Mouse (Mus musculus): Measurements from ENCODE around the gene Hoxd9. TPM values are rescaled to one million over a fixed set of nuclear protein-coding genes. Genes with fewer than 3 reads are reported as not detected.
A peak's percentile ranks its signal among the peaks of the same experiment; 100 is the strongest.

Hoxd9 gene
- polyA plus RNA-seq, 1 experiment, result 0.75 TPM

- TF ChIP-seq CTCF (IDR thresholded peaks at IDR 0.05; ENCODE audit: low read depth, low read length) (no peak), EP300 (IDR thresholded peaks at IDR 0.05; ENCODE audit: insufficient read depth, low read depth, low read length) (no peak), POLR2A (IDR thresholded peaks at IDR 0.05; ENCODE audit: insufficient read depth, low read length) (no peak)
- no peak overlapping the region for H3K4me3 ChIP-seq (ENCODE audit: low read depth, low read length)
Observed at GRCm38 (mm10) chr2:74670632-74671188, 26.8 kb upstream of the Hoxd9 start.

GRCm38 (mm10) chr2:74671847-74672246 lies 25.7 kb upstream of the Hoxd9 start:
- peaks cover 62% of the 10 kb centered on the region for H3K27me3 ChIP-seq (ENCODE audit: control insufficient read depth, insufficient read depth, low read length, poor library complexity, severe bottlenecking)
- H3K27ac ChIP-seq (ENCODE audit: insufficient read depth, low read length), result no peak overlapping the region
- H3K4me1 ChIP-seq (ENCODE audit: control insufficient read depth, insufficient read depth, low read length), result peaks cover 2% of the 10 kb centered on the region
- H3K9ac ChIP-seq (ENCODE audit: low read depth, poor library complexity, severe bottlenecking), result no peak overlapping the region
- no peak overlapping the region for H3K4me3 ChIP-seq (ENCODE audit: low read depth, low read length)
- H3K36me3 ChIP-seq (ENCODE audit: control insufficient read depth, insufficient read depth, low read length, poor library complexity, severe bottlenecking), result no peaks in the 10 kb centered on the region
- TF ChIP-seq EP300 (IDR thresholded peaks at IDR 0.05; ENCODE audit: insufficient read depth, low read depth, low read length), result no peak
- TF ChIP-seq CTCF (IDR thresholded peaks at IDR 0.05; ENCODE audit: low read depth, low read length), result no peak
- no peak for TF ChIP-seq POLR2A (IDR thresholded peaks at IDR 0.05; ENCODE audit: insufficient read depth, low read length)
- no peaks in the 10 kb centered on the region for H3K9me3 ChIP-seq (replicated peaks; ENCODE audit: control insufficient read depth, insufficient read depth, low read length, poor library complexity, severe bottlenecking)

More at GRCm38 (mm10) chr2:74670632-74671188, 26.8 kb upstream of the Hoxd9 start:
- Histone ChIP-seq H3K9ac (ENCODE audit: low read depth, poor library complexity, severe bottlenecking) (no peak overlapping the region), H3K36me3 (ENCODE audit: control insufficient read depth, insufficient read depth, low read length, poor library complexity, severe bottlenecking) (no peaks in the 10 kb centered on the region), H3K27me3 (ENCODE audit: control insufficient read depth, insufficient read depth, low read length, poor library complexity, severe bottlenecking) (peaks cover 56% of the 10 kb centered on the region), H3K27ac (ENCODE audit: insufficient read depth, low read length) (no peak overlapping the region), H3K9me3 (replicated peaks; ENCODE audit: control insufficient read depth, insufficient read depth, low read length, poor library complexity, severe bottlenecking) (no peaks in the 10 kb centered on the region), H3K4me1 (ENCODE audit: control insufficient read depth, insufficient read depth, low read length) (peaks cover 2% of the 10 kb centered on the region)

- Histone ChIP-seq H3K4me3 (ENCODE audit: low read depth, low read length) (peak overlapping the region; percentile 72), H3K27me3 (ENCODE audit: control insufficient read depth, insufficient read depth, low read length, poor library complexity, severe bottlenecking) (peaks cover 58% of the 10 kb centered on the region), H3K36me3 (ENCODE audit: control insufficient read depth, insufficient read depth, low read length, poor library complexity, severe bottlenecking) (no peaks in the 10 kb centered on the region), H3K9ac (ENCODE audit: low read depth, poor library complexity, severe bottlenecking) (0 out of 2 replicates have a peak overlapping the region, but pooled peaks have one; percentile 33), H3K4me1 (ENCODE audit: control insufficient read depth, insufficient read depth, low read length) (peaks cover 2% of the 10 kb centered on the region), H3K9me3 (replicated peaks; ENCODE audit: control insufficient read depth, insufficient read depth, low read length, poor library complexity, severe bottlenecking) (no peaks in the 10 kb centered on the region), H3K27ac (ENCODE audit: insufficient read depth, low read length) (no peak overlapping the region)
- TF ChIP-seq POLR2A (IDR thresholded peaks at IDR 0.05; ENCODE audit: insufficient read depth, low read length) (no peak), CTCF (IDR thresholded peaks at IDR 0.05; ENCODE audit: low read depth, low read length) (peak; percentile 74)
Observed at GRCm38 (mm10) chr2:74672481-74673362, 24.8 kb upstream of the Hoxd9 start.

GRCm38 (mm10) chr2:74673835-74674425 lies 23.6 kb upstream of the Hoxd9 start:
- no peaks in the 10 kb centered on the region for H3K36me3 ChIP-seq (ENCODE audit: control insufficient read depth, insufficient read depth, low read length, poor library complexity, severe bottlenecking)
- peaks cover 2% of the 10 kb centered on the region for H3K4me1 ChIP-seq (ENCODE audit: control insufficient read depth, insufficient read depth, low read length)
- no peaks in the 10 kb centered on the region for H3K9me3 ChIP-seq (replicated peaks; ENCODE audit: control insufficient read depth, insufficient read depth, low read length, poor library complexity, severe bottlenecking)
- H3K27ac ChIP-seq (ENCODE audit: insufficient read depth, low read length), result no peak overlapping the region
- peaks cover 60% of the 10 kb centered on the region for H3K27me3 ChIP-seq (ENCODE audit: control insufficient read depth, insufficient read depth, low read length, poor library complexity, severe bottlenecking)
- TF ChIP-seq EP300 (IDR thresholded peaks at IDR 0.05; ENCODE audit: insufficient read depth, low read depth, low read length) (no peak), CTCF (IDR thresholded peaks at IDR 0.05; ENCODE audit: low read depth, low read length) (no peak), POLR2A (IDR thresholded peaks at IDR 0.05; ENCODE audit: insufficient read depth, low read length) (no peak)
- H3K9ac ChIP-seq (ENCODE audit: low read depth, poor library complexity, severe bottlenecking), result no peak overlapping the region
- no peak overlapping the region for H3K4me3 ChIP-seq (ENCODE audit: low read depth, low read length)

- no peaks in the 10 kb centered on the region for H3K9me3 ChIP-seq (replicated peaks; ENCODE audit: control insufficient read depth, insufficient read depth, low read length, poor library complexity, severe bottlenecking)
- TF ChIP-seq EP300 (IDR thresholded peaks at IDR 0.05; ENCODE audit: insufficient read depth, low read depth, low read length) (no peak), POLR2A (IDR thresholded peaks at IDR 0.05; ENCODE audit: insufficient read depth, low read length) (no peak), CTCF (IDR thresholded peaks at IDR 0.05; ENCODE audit: low read depth, low read length) (no peak)
- no peak within 1 kb of the TSS for H3K9ac ChIP-seq (ENCODE audit: low read depth, poor library complexity, severe bottlenecking)
- peak within 1 kb of the TSS; percentile 5; the same call in 1 of the 2 replicates for H3K4me3 ChIP-seq (ENCODE audit: low read depth, low read length)
- no peak within 1 kb of the TSS for H3K27ac ChIP-seq (ENCODE audit: insufficient read depth, low read length)
- H3K36me3 ChIP-seq (ENCODE audit: control insufficient read depth, insufficient read depth, low read length, poor library complexity, severe bottlenecking), result no peaks in the 10 kb centered on the region
- H3K27me3 ChIP-seq (ENCODE audit: control insufficient read depth, insufficient read depth, low read length, poor library complexity, severe bottlenecking), result peaks cover 56% of the 10 kb centered on the region
- H3K4me1 ChIP-seq (ENCODE audit: control insufficient read depth, insufficient read depth, low read length), result peaks cover 2% of the 10 kb centered on the region
Observed at GRCm38 (mm10) chr2:74674881-74675665, 22.5 kb upstream of the Hoxd9 start, which contains the start of gene Hoxd12. TSS of gene Hoxd12 (plus strand) at chr2:74675013.

Data from ES-Bruce4 (cell line).